Mouse (Mus musculus): ENCODE results near the gene Hist1h4c. TPM values are rescaled to one million over a fixed set of nuclear protein-coding genes. Genes with fewer than 3 reads are reported as not detected.
"Not testable (repeated sequence)": the region's sequence is repeated elsewhere in the genome, so short reads cannot be mapped to it uniquely, and the experiment has no call there.

Hist1h4c gene
- polyA plus RNA-seq, 1 experiment: 15.1 TPM

GRCm38 (mm10) chr13:23708041-23708440 is 9.8 kb upstream of the Hist1h4c start:
- TF ChIP-seq POLR2A (IDR thresholded peaks at IDR 0.05; ENCODE audit: borderline replicate concordance, control insufficient read depth, low read depth, low read length): no peak
- no peak for TF ChIP-seq CTCF (IDR thresholded peaks at IDR 0.05; ENCODE audit: control insufficient read depth, insufficient read depth, low read length)
- Histone ChIP-seq H3K4me3 (replicated peaks; ENCODE audit: control insufficient read depth, low read depth, low read length) (no peak overlapping the region), H3K4me1 (ENCODE audit: control insufficient read depth, insufficient read depth, low read length) (no peaks in the 10 kb centered on the region; the same call in 1 of the 2 replicates), H3K27ac (ENCODE audit: control insufficient read depth, insufficient read depth, low read depth, low read length, poor library complexity) (no peak overlapping the region)
- WGBS: 76% methylated on average over 4 of the region's 4 CpGs

- Histone ChIP-seq H3K4me3 (replicated peaks; ENCODE audit: control insufficient read depth, low read depth, low read length) (no peak overlapping the region), H3K27ac (ENCODE audit: control insufficient read depth, insufficient read depth, low read depth, low read length, poor library complexity) (no peak overlapping the region), H3K4me1 (ENCODE audit: control insufficient read depth, insufficient read depth, low read length) (no peaks in the 10 kb centered on the region; the same call in 1 of the 2 replicates)
- TF ChIP-seq POLR2A (IDR thresholded peaks at IDR 0.05; ENCODE audit: borderline replicate concordance, control insufficient read depth, low read depth, low read length) (no peak), CTCF (IDR thresholded peaks at IDR 0.05; ENCODE audit: control insufficient read depth, insufficient read depth, low read length) (no peak)
- 80% methylated on average over 12 of the region's 12 CpGs for WGBS
These were observed 8.5 kb upstream of the Hist1h4c start for GRCm38 (mm10) chr13:23706771-23707170.

GRCm38 (mm10) chr13:23705751-23706356 is 7.6 kb upstream of the Hist1h4c start:
- TF ChIP-seq CTCF (IDR thresholded peaks at IDR 0.05; ENCODE audit: control insufficient read depth, insufficient read depth, low read length): no peak
- Histone ChIP-seq H3K4me3 (replicated peaks; ENCODE audit: control insufficient read depth, low read depth, low read length) (no peak overlapping the region), H3K4me1 (ENCODE audit: control insufficient read depth, insufficient read depth, low read length) (no peaks in the 10 kb centered on the region; the same call in 1 of the 2 replicates), H3K27ac (ENCODE audit: control insufficient read depth, insufficient read depth, low read depth, low read length, poor library complexity) (no peak overlapping the region)
- WGBS: 56% methylated on average over 7 of the region's 7 CpGs

- not testable (repeated sequence) for H3K4me3 ChIP-seq (replicated peaks; ENCODE audit: control insufficient read depth, low read depth, low read length); H3K27ac ChIP-seq (ENCODE audit: control insufficient read depth, insufficient read depth, low read depth, low read length, poor library complexity); H3K4me1 ChIP-seq (ENCODE audit: control insufficient read depth, insufficient read depth, low read length)
- WGBS: 56% methylated on average over 2 of the region's 2 CpGs
These were observed 4.5 kb upstream of the Hist1h4c start for GRCm38 (mm10) chr13:23702801-23703200.

- WGBS: 35% methylated on average over 4 of the region's 4 CpGs
- Histone ChIP-seq H3K4me3 (replicated peaks; ENCODE audit: control insufficient read depth, low read depth, low read length) (no peak overlapping the region), H3K4me1 (ENCODE audit: control insufficient read depth, insufficient read depth, low read length) (no peaks in the 10 kb centered on the region; the same call in 1 of the 2 replicates), H3K27ac (ENCODE audit: control insufficient read depth, insufficient read depth, low read depth, low read length, poor library complexity) (no peak overlapping the region)
- TF ChIP-seq POLR2A (IDR thresholded peaks at IDR 0.05; ENCODE audit: borderline replicate concordance, control insufficient read depth, low read depth, low read length) (no peak), CTCF (IDR thresholded peaks at IDR 0.05; ENCODE audit: control insufficient read depth, insufficient read depth, low read length) (no peak)
These were observed 4.0 kb upstream of the Hist1h4c start for GRCm38 (mm10) chr13:23702220-23702619.

GRCm38 (mm10) chr13:23700786-23701520 is 2.7 kb upstream of the Hist1h4c start:
- H3K27ac ChIP-seq (ENCODE audit: control insufficient read depth, insufficient read depth, low read depth, low read length, poor library complexity): no peak overlapping the region
- 4% methylated on average over 8 of the region's 8 CpGs for WGBS
- no peaks in the 10 kb centered on the region; the same call in 1 of the 2 replicates for H3K4me1 ChIP-seq (ENCODE audit: control insufficient read depth, insufficient read depth, low read length)
- TF ChIP-seq CTCF (IDR thresholded peaks at IDR 0.05; ENCODE audit: control insufficient read depth, insufficient read depth, low read length) (peak; percentile 64), POLR2A (IDR thresholded peaks at IDR 0.05; ENCODE audit: borderline replicate concordance, control insufficient read depth, low read depth, low read length) (no peak)
- H3K4me3 ChIP-seq (replicated peaks; ENCODE audit: control insufficient read depth, low read depth, low read length): no peak overlapping the region

GRCm38 (mm10) chr13:23699767-23700166 is 1.5 kb upstream of the Hist1h4c start:
- WGBS: 67% methylated on average over 3 of the region's 3 CpGs
- Histone ChIP-seq H3K27ac (ENCODE audit: control insufficient read depth, insufficient read depth, low read depth, low read length, poor library complexity) (no peak overlapping the region), H3K4me1 (ENCODE audit: control insufficient read depth, insufficient read depth, low read length) (no peaks in the 10 kb centered on the region; the same call in 1 of the 2 replicates), H3K4me3 (replicated peaks; ENCODE audit: control insufficient read depth, low read depth, low read length) (no peak overlapping the region)
- TF ChIP-seq POLR2A (IDR thresholded peaks at IDR 0.05; ENCODE audit: borderline replicate concordance, control insufficient read depth, low read depth, low read length): no peak
- no peak for TF ChIP-seq CTCF (IDR thresholded peaks at IDR 0.05; ENCODE audit: control insufficient read depth, insufficient read depth, low read length)

- no peaks in the 10 kb centered on the region; the same call in 1 of the 2 replicates for H3K4me1 ChIP-seq (ENCODE audit: control insufficient read depth, insufficient read depth, low read length)
- no peak overlapping the region for H3K4me3 ChIP-seq (replicated peaks; ENCODE audit: control insufficient read depth, low read depth, low read length)
- TF ChIP-seq CTCF (IDR thresholded peaks at IDR 0.05; ENCODE audit: control insufficient read depth, insufficient read depth, low read length) (no peak), POLR2A (IDR thresholded peaks at IDR 0.05; ENCODE audit: borderline replicate concordance, control insufficient read depth, low read depth, low read length) (no peak)
These were observed 742 bp upstream of the Hist1h4c start for GRCm38 (mm10) chr13:23698996-23699395.

More at GRCm38 (mm10) chr13:23698996-23699395, 742 bp upstream of the Hist1h4c start:
- WGBS: 78% methylated on average over 6 of the region's 6 CpGs
- H3K27ac ChIP-seq (ENCODE audit: control insufficient read depth, insufficient read depth, low read depth, low read length, poor library complexity): no peak overlapping the region

Measured in bone marrow, adult 2 months (tissue).